30 mouse cellular contexts compared by ENCODE assay signal in the genomic region with DNA sequence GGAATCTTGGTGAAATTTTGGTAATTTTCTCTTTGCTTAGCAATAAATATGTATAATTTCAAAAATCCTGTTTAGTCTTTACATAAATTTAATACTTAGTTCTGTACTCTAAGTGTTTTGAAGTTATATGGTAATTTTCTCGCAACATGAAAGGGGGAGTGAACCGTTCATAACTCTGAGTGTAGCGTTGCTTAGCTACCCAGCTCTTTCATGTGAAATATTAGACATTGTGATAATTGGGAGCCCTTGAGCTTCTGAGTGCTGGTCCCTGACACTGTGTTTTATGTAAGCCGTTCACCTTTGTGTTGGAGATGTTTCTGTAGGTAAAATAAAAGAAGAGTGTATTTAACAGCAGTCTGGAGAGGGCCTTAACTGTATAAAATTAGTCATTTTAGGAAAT.
DNase-seq lines count a peak whose midpoint lies in the region; ATAC-seq lines count a peak whose summit lies in the region.
"Had no signal": no experiment of that assay in that cellular context is flagged by ENCODE, and none has a peak within 500 bp of the region (broad histone marks: within the 10 kb centered on the region; RNA-seq: fewer than 3 reads in every experiment).

No protein-coding gene starts in this region.

- no peaks in the 10 kb centered on the region for H3K9me3 ChIP-seq in forebrain, embryonic 14.5 days (replicated peaks; ENCODE audit: control insufficient read depth, low read length)
- H3K9me3 ChIP-seq in forebrain, embryonic 15.5 days = no peaks in the 10 kb centered on the region
- H3K9me3 ChIP-seq in midbrain, embryonic 16.5 days (replicated peaks; ENCODE audit: control insufficient read depth, low read length, poor library complexity, severe bottlenecking) = no peaks in the 10 kb centered on the region
- no peaks in the 10 kb centered on the region for H3K9me3 ChIP-seq in midbrain, embryonic 15.5 days
- H3K9me3 ChIP-seq: embryonic facial prominence, embryonic 12.5 days; embryonic facial prominence, embryonic 15.5 days; G1E; heart, embryonic 10.5 days; heart, embryonic 13.5 days; hindbrain, embryonic 15.5 days; intestine, embryonic 15.5 days had no signal

- ATAC-seq in forebrain, embryonic 14.5 days = no peak
- ATAC-seq in forebrain, embryonic 15.5 days (replicated peaks) = no peak
- ATAC-seq in midbrain, embryonic 16.5 days = peak; percentile 49
- ATAC-seq in midbrain, embryonic 15.5 days (replicated peaks) = no peak; the same call in 1 of the 2 replicates
- ATAC-seq: intestine, embryonic 15.5 days; Patski had no signal

- WGBS in forebrain, embryonic 14.5 days = 55% methylated on average over 4 of the region's 4 CpGs
- WGBS in forebrain, embryonic 15.5 days = 30% methylated on average over 4 of the region's 4 CpGs
- WGBS in midbrain, embryonic 16.5 days = 50% methylated on average over 4 of the region's 4 CpGs
- WGBS in midbrain, embryonic 15.5 days = 54% methylated on average over 4 of the region's 4 CpGs

- H3K4me1 ChIP-seq in forebrain, embryonic 14.5 days (ENCODE audit: control insufficient read depth, insufficient read depth, low read length) = no peaks in the 10 kb centered on the region
- peaks cover 9% of the 10 kb centered on the region for H3K4me1 ChIP-seq in forebrain, embryonic 15.5 days
- H3K4me1 ChIP-seq in midbrain, embryonic 16.5 days (ENCODE audit: control insufficient read depth, insufficient read depth, low read length) = no peaks in the 10 kb centered on the region; the same call in 1 of the 2 replicates
- H3K4me1 ChIP-seq in midbrain, embryonic 15.5 days = peaks cover 6% of the 10 kb centered on the region
- H3K4me1 ChIP-seq: heart, embryonic 10.5 days had no signal

- no peak overlapping the region for H3K4me3 ChIP-seq in forebrain, embryonic 14.5 days (ENCODE audit: low read depth, low read length)
- no peak overlapping the region for H3K4me3 ChIP-seq in forebrain, embryonic 15.5 days
- no peak overlapping the region for H3K4me3 ChIP-seq in midbrain, embryonic 16.5 days (ENCODE audit: low read depth, low read length)
- no peak overlapping the region for H3K4me3 ChIP-seq in midbrain, embryonic 15.5 days
- H3K4me3 ChIP-seq: embryonic facial prominence, embryonic 12.5 days; embryonic facial prominence, embryonic 15.5 days; heart, embryonic 10.5 days; heart, embryonic 13.5 days; hindbrain, embryonic 15.5 days; intestine, embryonic 15.5 days had no signal

- no peaks in the 10 kb centered on the region for H3K36me3 ChIP-seq in forebrain, embryonic 14.5 days (ENCODE audit: control insufficient read depth, insufficient read depth, low read length)
- H3K36me3 ChIP-seq in forebrain, embryonic 15.5 days = no peaks in the 10 kb centered on the region
- H3K36me3 ChIP-seq in midbrain, embryonic 16.5 days (ENCODE audit: control insufficient read depth, insufficient read depth, low read length) = no peaks in the 10 kb centered on the region
- H3K36me3 ChIP-seq in midbrain, embryonic 15.5 days (replicated peaks) = no peaks in the 10 kb centered on the region
- H3K36me3 ChIP-seq: embryonic facial prominence, embryonic 12.5 days; embryonic facial prominence, embryonic 15.5 days; heart, embryonic 10.5 days; heart, embryonic 13.5 days; hindbrain, embryonic 15.5 days; intestine, embryonic 15.5 days had no signal

- peak; percentile 48 for DNase-seq in forebrain, embryonic 14.5 days (ENCODE audit: low spot score)
- DNase-seq in heart, adult 11 months = peak; percentile 11
- DNase-seq in heart, adult 9 months (ENCODE audit: low spot score in 2 of 2) = no peak
- DNase-seq in retina, embryonic 14.5 days (ENCODE audit: low spot score) = peak; percentile 41
- DNase-seq in lung, postnatal 25 days (ENCODE audit: low spot score) = no peak
- DNase-seq: adrenal gland, postnatal 10 days; adrenal gland, postnatal 36 days; B cell, adult 2 months; cerebellum, adult 11 months; cerebellum, adult 2 months; cerebellum, adult 9-11 months; cerebellum, postnatal 25 days; gastrocnemius, postnatal 10 days; gastrocnemius, postnatal 36 days; heart, adult 18-20 months; heart, postnatal 14 days; heart, postnatal 4 days; kidney, adult 11 months had no signal

- H3K27me3 ChIP-seq in forebrain, embryonic 14.5 days (replicated peaks; ENCODE audit: control insufficient read depth, insufficient read depth, low read length) = no peaks in the 10 kb centered on the region
- no peaks in the 10 kb centered on the region for H3K27me3 ChIP-seq in forebrain, embryonic 15.5 days
- H3K27me3 ChIP-seq in midbrain, embryonic 16.5 days (ENCODE audit: control insufficient read depth, insufficient read depth, low read depth, low read length) = no peaks in the 10 kb centered on the region
- H3K27me3 ChIP-seq in midbrain, embryonic 15.5 days (replicated peaks) = no peaks in the 10 kb centered on the region
- H3K27me3 ChIP-seq: CH12.LX; embryonic facial prominence, embryonic 12.5 days; embryonic facial prominence, embryonic 15.5 days; heart, embryonic 13.5 days; hindbrain, embryonic 15.5 days; intestine, embryonic 15.5 days; Patski had no signal

- H3K27ac ChIP-seq in forebrain, embryonic 14.5 days (ENCODE audit: low read depth, low read length) = no peak overlapping the region
- H3K27ac ChIP-seq in forebrain, embryonic 15.5 days (replicated peaks) = no peak overlapping the region
- no peak overlapping the region for H3K27ac ChIP-seq in midbrain, embryonic 16.5 days (ENCODE audit: low read length)
- H3K27ac ChIP-seq in midbrain, embryonic 15.5 days = no peak overlapping the region
- H3K27ac ChIP-seq: embryonic facial prominence, embryonic 12.5 days; embryonic facial prominence, embryonic 15.5 days; heart, embryonic 10.5 days; heart, embryonic 13.5 days; hindbrain, embryonic 15.5 days; intestine, embryonic 15.5 days had no signal

- no peak overlapping the region for H3K4me2 ChIP-seq in forebrain, embryonic 14.5 days (ENCODE audit: low read length)
- no peak overlapping the region for H3K4me2 ChIP-seq in forebrain, embryonic 15.5 days (replicated peaks)
- H3K4me2 ChIP-seq in midbrain, embryonic 16.5 days (ENCODE audit: low read length) = no peak overlapping the region
- H3K4me2 ChIP-seq in midbrain, embryonic 15.5 days = no peak overlapping the region
- H3K4me2 ChIP-seq: embryonic facial prominence, embryonic 12.5 days; embryonic facial prominence, embryonic 15.5 days; heart, embryonic 13.5 days; hindbrain, embryonic 15.5 days; intestine, embryonic 15.5 days had no signal

- no peak overlapping the region for H3K9ac ChIP-seq in forebrain, embryonic 14.5 days (ENCODE audit: low read length)
- H3K9ac ChIP-seq in forebrain, embryonic 15.5 days (replicated peaks) = no peak overlapping the region
- no peak overlapping the region for H3K9ac ChIP-seq in midbrain, embryonic 16.5 days (ENCODE audit: low read depth, low read length)
- no peak overlapping the region for H3K9ac ChIP-seq in midbrain, embryonic 15.5 days
- H3K9ac ChIP-seq: embryonic facial prominence, embryonic 12.5 days; embryonic facial prominence, embryonic 15.5 days; heart, embryonic 13.5 days; hindbrain, embryonic 15.5 days; intestine, embryonic 15.5 days had no signal

Comparison
In these comparisons a context has a peak if more than half of its experiments do, and no peak if none do; other contexts are left out.
1. DNase-seq: peak in forebrain, embryonic 14.5 days (single experiment), heart, adult 11 months (single experiment) and retina, embryonic 14.5 days (single experiment); none in heart, adult 9 months (0 of 2) and lung, postnatal 25 days (single experiment).